Mouse (Mus musculus) liver, embryonic 14.5 days (tissue): ENCODE measurements around the gene Ctnnbip1.

Source experiments
- CTCF ChIP-seq: IDR thresholded peaks from 2 replicates; pipeline ENCODE4 v1.5.1; 2016; ENCODE audit warnings: antibody characterized with exemption, low read depth, control low read depth
- EP300 ChIP-seq: IDR thresholded peaks from 2 replicates; pipeline ENCODE4 v1.6.1; 2016; ENCODE audit warnings: antibody characterized with exemption, low read depth

DNA sequence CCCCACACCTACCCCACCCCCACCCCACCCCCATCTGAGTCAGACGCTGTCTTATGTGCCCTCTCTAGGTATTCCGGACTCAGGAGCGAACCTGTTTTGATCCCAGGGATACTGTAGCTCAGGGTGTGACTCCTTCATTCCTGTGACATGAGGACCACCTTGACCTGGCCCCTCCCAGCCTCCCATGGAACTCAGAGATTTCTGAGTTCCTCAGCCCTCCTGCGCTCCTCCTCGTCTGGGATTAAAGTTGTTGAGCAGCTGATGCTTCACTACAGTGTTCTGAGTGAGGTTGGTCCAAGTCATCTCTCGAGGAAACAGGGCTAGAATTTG, 90.2 kb downstream of the Ctnnbip1 start:
- TF ChIP-seq CTCF (no peak), EP300 (no peak)
